Mouse (Mus musculus) gonadal fat pad, adult 2 months (tissue): ENCODE measurements at regions not wholly inside any gene's neighbourhood (a gene's known extent, or its start where the extent isn't known, plus 50 kb on each side); places are given as distances from the start of the nearest gene placed in this dataset.
A peak's percentile ranks its signal among the peaks of the same experiment; 100 is the strongest.

Experiments
- DNase-seq: peaks from one replicate; pipeline ENCODE4 v3.0.0-alpha.2; 2012; ENCODE audit warnings: low read depth

GRCm38 (mm10) chr1:159989561-159989960 lies 54.6 kb upstream of the 4930523C07Rik start:
- peak; percentile 20 for DNase-seq

- no peak for DNase-seq
Measured at GRCm38 (mm10) chr1:159991734-159992565, 52.2 kb upstream of the 4930523C07Rik start.
